Mouse (Mus musculus): ENCODE results near the gene Eva1a. TPM values are rescaled to one million over a fixed set of nuclear protein-coding genes. Genes with fewer than 3 reads are reported as not detected.

The Eva1a gene
- polyA plus RNA-seq, 1 experiment from 2014 or later: 0.72 TPM

- Histone ChIP-seq H3K4me2 (ENCODE audit: low read length) (no peak overlapping the region), H3K9ac (replicated peaks; ENCODE audit: low read depth, low read length) (no peak overlapping the region), H3K4me1 (replicated peaks; ENCODE audit: control insufficient read depth, insufficient read depth, low read length) (no peaks in the 10 kb centered on the region), H3K4me3 (replicated peaks; ENCODE audit: low read length) (no peak overlapping the region), H3K9me3 (ENCODE audit: control insufficient read depth, low read length) (no peaks in the 10 kb centered on the region), H3K27me3 (replicated peaks; ENCODE audit: control insufficient read depth, insufficient read depth, low read length) (no peaks in the 10 kb centered on the region), H3K36me3 (ENCODE audit: control insufficient read depth, insufficient read depth) (no peaks in the 10 kb centered on the region), H3K27ac (ENCODE audit: low read length) (no peak overlapping the region)
- 69% methylated on average over 14 of the region's 14 CpGs for WGBS
- ATAC-seq: no peak
Observed at GRCm38 (mm10) chr6:82112127-82113090, 71.6 kb downstream of the Eva1a start.

- Histone ChIP-seq H3K9me3 (ENCODE audit: control insufficient read depth, low read length) (no peaks in the 10 kb centered on the region), H3K4me3 (replicated peaks; ENCODE audit: low read length) (no peak overlapping the region), H3K4me1 (replicated peaks; ENCODE audit: control insufficient read depth, insufficient read depth, low read length) (no peaks in the 10 kb centered on the region), H3K9ac (replicated peaks; ENCODE audit: low read depth, low read length) (no peak overlapping the region), H3K4me2 (ENCODE audit: low read length) (no peak overlapping the region), H3K27me3 (replicated peaks; ENCODE audit: control insufficient read depth, insufficient read depth, low read length) (no peaks in the 10 kb centered on the region), H3K27ac (ENCODE audit: low read length) (no peak overlapping the region), H3K36me3 (ENCODE audit: control insufficient read depth, insufficient read depth) (no peaks in the 10 kb centered on the region)
- ATAC-seq: no peak
- WGBS: 73% methylated on average over 3 of the region's 3 CpGs
Observed at GRCm38 (mm10) chr6:82115335-82115965, 74.6 kb downstream of the Eva1a start.

- H3K4me1 ChIP-seq (replicated peaks; ENCODE audit: control insufficient read depth, insufficient read depth, low read length): no peaks in the 10 kb centered on the region
- H3K4me3 ChIP-seq (replicated peaks; ENCODE audit: low read length): no peak overlapping the region
- no peak for ATAC-seq
- H3K9me3 ChIP-seq (ENCODE audit: control insufficient read depth, low read length): no peaks in the 10 kb centered on the region
- no peak overlapping the region for H3K4me2 ChIP-seq (ENCODE audit: low read length)
- no peaks in the 10 kb centered on the region for H3K27me3 ChIP-seq (replicated peaks; ENCODE audit: control insufficient read depth, insufficient read depth, low read length)
- no peak overlapping the region for H3K27ac ChIP-seq (ENCODE audit: low read length)
- H3K9ac ChIP-seq (replicated peaks; ENCODE audit: low read depth, low read length): no peak overlapping the region
- no peaks in the 10 kb centered on the region for H3K36me3 ChIP-seq (ENCODE audit: control insufficient read depth, insufficient read depth)
- 76% methylated on average over 3 of the region's 3 CpGs for WGBS
Observed at GRCm38 (mm10) chr6:82116176-82116575, 75.3 kb downstream of the Eva1a start.

- no peaks in the 10 kb centered on the region for H3K36me3 ChIP-seq (ENCODE audit: control insufficient read depth, insufficient read depth)
- H3K9ac ChIP-seq (replicated peaks; ENCODE audit: low read depth, low read length): no peak overlapping the region
- H3K9me3 ChIP-seq (ENCODE audit: control insufficient read depth, low read length): no peaks in the 10 kb centered on the region
- no peak for ATAC-seq
- H3K27me3 ChIP-seq (replicated peaks; ENCODE audit: control insufficient read depth, insufficient read depth, low read length): no peaks in the 10 kb centered on the region
- no peak overlapping the region for H3K4me3 ChIP-seq (replicated peaks; ENCODE audit: low read length)
- H3K4me2 ChIP-seq (ENCODE audit: low read length): no peak overlapping the region
- WGBS: 92% methylated on average over 5 of the region's 5 CpGs
- H3K27ac ChIP-seq (ENCODE audit: low read length): no peak overlapping the region
- H3K4me1 ChIP-seq (replicated peaks; ENCODE audit: control insufficient read depth, insufficient read depth, low read length): no peaks in the 10 kb centered on the region
Observed at GRCm38 (mm10) chr6:82117871-82118270, 77.0 kb downstream of the Eva1a start.

GRCm38 (mm10) chr6:82119322-82120162 lies 78.7 kb downstream of the Eva1a start:
- Histone ChIP-seq H3K4me2 (ENCODE audit: low read length) (peak overlapping the region; percentile 33), H3K27me3 (replicated peaks; ENCODE audit: control insufficient read depth, insufficient read depth, low read length) (no peaks in the 10 kb centered on the region), H3K4me1 (replicated peaks; ENCODE audit: control insufficient read depth, insufficient read depth, low read length) (no peaks in the 10 kb centered on the region), H3K27ac (ENCODE audit: low read length) (no peak overlapping the region), H3K9me3 (ENCODE audit: control insufficient read depth, low read length) (no peaks in the 10 kb centered on the region), H3K4me3 (replicated peaks; ENCODE audit: low read length) (0 out of 2 replicates have a peak overlapping the region, but pooled peaks have one; percentile 1), H3K36me3 (ENCODE audit: control insufficient read depth, insufficient read depth) (no peaks in the 10 kb centered on the region), H3K9ac (replicated peaks; ENCODE audit: low read depth, low read length) (peak overlapping the region; percentile 38; the same call in 1 of the 2 replicates)
- WGBS: 17% methylated on average over 16 of the region's 16 CpGs
- ATAC-seq: peak; percentile 82

GRCm38 (mm10) chr6:82125134-82125533 lies 84.3 kb downstream of the Eva1a start:
- WGBS: 84% methylated on average over 2 of the region's 2 CpGs
- no peaks in the 10 kb centered on the region for H3K27me3 ChIP-seq (replicated peaks; ENCODE audit: control insufficient read depth, insufficient read depth, low read length)
- H3K4me1 ChIP-seq (replicated peaks; ENCODE audit: control insufficient read depth, insufficient read depth, low read length): peaks cover 5% of the 10 kb centered on the region
- H3K36me3 ChIP-seq (ENCODE audit: control insufficient read depth, insufficient read depth): no peaks in the 10 kb centered on the region
- no peak for ATAC-seq
- no peak overlapping the region for H3K27ac ChIP-seq (ENCODE audit: low read length)
- no peak overlapping the region for H3K9ac ChIP-seq (replicated peaks; ENCODE audit: low read depth, low read length)
- H3K9me3 ChIP-seq (ENCODE audit: control insufficient read depth, low read length): no peaks in the 10 kb centered on the region
- no peak overlapping the region for H3K4me2 ChIP-seq (ENCODE audit: low read length)
- no peak overlapping the region for H3K4me3 ChIP-seq (replicated peaks; ENCODE audit: low read length)

- Histone ChIP-seq H3K27me3 (replicated peaks; ENCODE audit: control insufficient read depth, insufficient read depth, low read length) (no peaks in the 10 kb centered on the region), H3K4me1 (replicated peaks; ENCODE audit: control insufficient read depth, insufficient read depth, low read length) (peaks cover 5% of the 10 kb centered on the region), H3K36me3 (ENCODE audit: control insufficient read depth, insufficient read depth) (no peaks in the 10 kb centered on the region), H3K9ac (replicated peaks; ENCODE audit: low read depth, low read length) (no peak overlapping the region), H3K4me2 (ENCODE audit: low read length) (no peak overlapping the region), H3K9me3 (ENCODE audit: control insufficient read depth, low read length) (no peaks in the 10 kb centered on the region), H3K27ac (ENCODE audit: low read length) (no peak overlapping the region), H3K4me3 (replicated peaks; ENCODE audit: low read length) (no peak overlapping the region)
- 78% methylated on average over 9 of the region's 9 CpGs for WGBS
- ATAC-seq: no peak; the same call in 1 of the 2 replicates
Observed at GRCm38 (mm10) chr6:82127827-82128226, 87.0 kb downstream of the Eva1a start.

- Histone ChIP-seq H3K9me3 (ENCODE audit: control insufficient read depth, low read length) (no peaks in the 10 kb centered on the region), H3K4me2 (ENCODE audit: low read length) (no peak overlapping the region), H3K9ac (replicated peaks; ENCODE audit: low read depth, low read length) (no peak overlapping the region), H3K36me3 (ENCODE audit: control insufficient read depth, insufficient read depth) (no peaks in the 10 kb centered on the region), H3K27me3 (replicated peaks; ENCODE audit: control insufficient read depth, insufficient read depth, low read length) (no peaks in the 10 kb centered on the region), H3K4me1 (replicated peaks; ENCODE audit: control insufficient read depth, insufficient read depth, low read length) (peaks cover 5% of the 10 kb centered on the region), H3K4me3 (replicated peaks; ENCODE audit: low read length) (no peak overlapping the region), H3K27ac (ENCODE audit: low read length) (peak overlapping the region; percentile 61; the same call in 1 of the 2 replicates)
- ATAC-seq: peak; percentile 73
- WGBS: 45% methylated on average over 9 of the region's 9 CpGs
Observed at GRCm38 (mm10) chr6:82129630-82130217, 88.9 kb downstream of the Eva1a start.

All from forebrain, embryonic 16.5 days (tissue).